Comparison of ENCODE assay signal across 33 mouse cellular contexts in genomic region chr3:132752772-132753171, GRCm38 (mm10).
DNase-seq lines count a peak whose midpoint lies in the region; ATAC-seq and TF ChIP-seq lines count a peak whose summit lies in the region.
"Had no signal": no experiment of that assay in that cellular context is flagged by ENCODE, and none has a peak within 500 bp of the region (broad histone marks: within the 10 kb centered on the region; RNA-seq: fewer than 3 reads in every experiment).

No protein-coding gene starts in this region.

- TF ChIP-seq EP300 in lung, postnatal 0 days (IDR thresholded peaks at IDR 0.05): peak; percentile 70

- 0 out of 2 replicates have a peak, but pooled peaks cover 13% of the 10 kb centered on the region for H3K36me3 ChIP-seq in lung, embryonic 14.5 days (ENCODE audit: insufficient read depth)
- H3K36me3 ChIP-seq in lung, postnatal 0 days (ENCODE audit: insufficient read depth, low read length): no peaks in the 10 kb centered on the region

- H3K4me1 ChIP-seq in lung, embryonic 14.5 days (ENCODE audit: insufficient read depth): no peaks in the 10 kb centered on the region
- no peaks in the 10 kb centered on the region for H3K4me1 ChIP-seq in lung, adult 2 months (ENCODE audit: control insufficient read depth, insufficient read depth, low read length)
- no peaks in the 10 kb centered on the region for H3K4me1 ChIP-seq in lung, postnatal 0 days (ENCODE audit: insufficient read depth, low read depth, low read length)
- H3K4me1 ChIP-seq: embryonic facial prominence, embryonic 10.5 days; embryonic facial prominence, embryonic 15.5 days; forebrain, embryonic 13.5 days; hindbrain, embryonic 12.5 days; midbrain, embryonic 12.5 days; neural tube, embryonic 12.5 days had no signal

- no peak for TF ChIP-seq CTCF in lung, embryonic 14.5 days (IDR thresholded peaks at IDR 0.05; ENCODE audit: low read depth)
- TF ChIP-seq CTCF in lung, adult 2 months (IDR thresholded peaks at IDR 0.05; ENCODE audit: insufficient read depth, low read length): no peak
- no peak for TF ChIP-seq CTCF in lung, postnatal 0 days (IDR thresholded peaks at IDR 0.05)

- TF ChIP-seq POLR2A in lung, adult 2 months (IDR thresholded peaks at IDR 0.05; ENCODE audit: borderline replicate concordance, extremely low read depth, low read depth, low read length): no peak

- 17% methylated on average over 4 of the region's 4 CpGs for WGBS in lung, embryonic 14.5 days
- 26% methylated on average over 4 of the region's 4 CpGs for WGBS in lung, adult 2 months
- 19% methylated on average over 4 of the region's 4 CpGs for WGBS in lung, postnatal 0 days

- H3K9me3 ChIP-seq in lung, embryonic 14.5 days (ENCODE audit: low read depth, low read length): no peaks in the 10 kb centered on the region
- H3K9me3 ChIP-seq in lung, postnatal 0 days (ENCODE audit: low read length): no peaks in the 10 kb centered on the region
- H3K9me3 ChIP-seq: embryonic facial prominence, embryonic 10.5 days; embryonic facial prominence, embryonic 15.5 days; forebrain, embryonic 13.5 days; heart, embryonic 10.5 days; heart, embryonic 15.5 days; hindbrain, embryonic 12.5 days; limb, embryonic 13.5 days; megakaryocyte, embryonic 14.5 days; midbrain, embryonic 12.5 days; neural tube, embryonic 12.5 days had no signal

- no peak overlapping the region for H3K4me2 ChIP-seq in lung, embryonic 14.5 days
- no peak overlapping the region for H3K4me2 ChIP-seq in lung, postnatal 0 days (replicated peaks; ENCODE audit: low read depth, low read length)
- H3K4me2 ChIP-seq: embryonic facial prominence, embryonic 15.5 days; forebrain, embryonic 13.5 days; heart, embryonic 15.5 days; hindbrain, embryonic 12.5 days; limb, embryonic 13.5 days; liver, embryonic 11.5 days; midbrain, embryonic 12.5 days; neural tube, embryonic 12.5 days had no signal

- peak; percentile 82 for ATAC-seq in lung, embryonic 14.5 days (ENCODE audit: insufficient read depth)
- ATAC-seq in lung, postnatal 0 days: peak; percentile 85
- ATAC-seq: forebrain, embryonic 13.5 days; hindbrain, postnatal 0 days; Patski had no signal

- H3K4me3 ChIP-seq in lung, embryonic 14.5 days (ENCODE audit: low read depth, low read length): no peak overlapping the region
- no peak overlapping the region for H3K4me3 ChIP-seq in lung, adult 2 months (replicated peaks; ENCODE audit: extremely low read depth, low read depth, low read length)
- H3K4me3 ChIP-seq in lung, postnatal 0 days (ENCODE audit: low read depth, low read length): no peak overlapping the region
- H3K4me3 ChIP-seq: embryonic facial prominence, embryonic 10.5 days; embryonic facial prominence, embryonic 15.5 days; forebrain, embryonic 13.5 days; heart, embryonic 10.5 days; heart, embryonic 15.5 days; hindbrain, embryonic 12.5 days; left cerebral cortex, adult 2 months; limb, embryonic 13.5 days; megakaryocyte, embryonic 14.5 days; midbrain, embryonic 12.5 days; myocyte; neural tube, embryonic 12.5 days had no signal

- peak; percentile 75 for DNase-seq in lung, embryonic 14.5 days
- DNase-seq in lung, adult 2 months: no peak
- DNase-seq in lung, postnatal 0 days (ENCODE audit: low spot score): peak; percentile 81
- peak; percentile 24 to 38 for DNase-seq in lung, postnatal 4 days
- no peak for DNase-seq in left cerebral cortex, adult 11 months (ENCODE audit: low spot score)
- DNase-seq in cerebellum, adult 9-10 months: no peak
- DNase-seq in cerebellum, postnatal 4 days (ENCODE audit: low spot score in 2 of 2): no peak
- DNase-seq: adrenal gland, postnatal 36 days; cerebellum, adult 18-20 months; cerebellum, postnatal 14 days; gastrocnemius, postnatal 14 days; heart, adult 11 months; kidney, adult 11 months; kidney, postnatal 14 days; right cerebral cortex, adult 18-20 months; right cerebral cortex, postnatal 4 days; thymus, adult 2 months; thymus, postnatal 36 days had no signal

- H3K27ac ChIP-seq in lung, embryonic 14.5 days (ENCODE audit: low read depth): no peak overlapping the region
- no peak overlapping the region for H3K27ac ChIP-seq in lung, postnatal 0 days (ENCODE audit: low read length)
- H3K27ac ChIP-seq: embryonic facial prominence, embryonic 10.5 days; embryonic facial prominence, embryonic 15.5 days; forebrain, embryonic 13.5 days; heart, embryonic 10.5 days; heart, embryonic 15.5 days; hindbrain, embryonic 12.5 days; hindbrain, postnatal 0 days; left cerebral cortex, adult 2 months; limb, embryonic 13.5 days; midbrain, embryonic 12.5 days; neural tube, embryonic 12.5 days had no signal

- no peaks in the 10 kb centered on the region for H3K27me3 ChIP-seq in lung, embryonic 14.5 days (ENCODE audit: insufficient read depth, low read length)
- no peaks in the 10 kb centered on the region for H3K27me3 ChIP-seq in lung, postnatal 0 days (replicated peaks; ENCODE audit: insufficient read depth, low read length)
- H3K27me3 ChIP-seq: embryonic facial prominence, embryonic 15.5 days; forebrain, embryonic 13.5 days; heart, embryonic 15.5 days; hindbrain, embryonic 12.5 days; limb, embryonic 13.5 days; megakaryocyte, embryonic 14.5 days; midbrain, embryonic 12.5 days; neural tube, embryonic 12.5 days; Patski had no signal

- H3K9ac ChIP-seq in lung, embryonic 14.5 days: no peak overlapping the region
- no peak overlapping the region for H3K9ac ChIP-seq in lung, postnatal 0 days (replicated peaks; ENCODE audit: low read depth)
- H3K9ac ChIP-seq: embryonic facial prominence, embryonic 15.5 days; forebrain, embryonic 13.5 days; heart, embryonic 15.5 days; hindbrain, embryonic 12.5 days; limb, embryonic 13.5 days; midbrain, embryonic 12.5 days; neural tube, embryonic 12.5 days had no signal

Comparison
In these comparisons a context has a peak if more than half of its experiments do, and no peak if none do; other contexts are left out.
1. DNase-seq: peak in lung, embryonic 14.5 days (single experiment), lung, postnatal 0 days (single experiment) and lung, postnatal 4 days (2 of 2); none in lung, adult 2 months (single experiment), left cerebral cortex, adult 11 months (single experiment), cerebellum, adult 9-10 months (single experiment) and cerebellum, postnatal 4 days (0 of 2).